Mouse (Mus musculus): ENCODE results near the gene Mea1. TPM values are rescaled to one million over a fixed set of nuclear protein-coding genes. Genes with fewer than 3 reads are reported as not detected.

Mea1 gene
- total and polyA plus RNA-seq, 2 experiments from 2014 or later = 124 to 280 TPM

- Histone ChIP-seq H3K4me3 (ENCODE audit: low read depth, low read length) (peak overlapping the region; percentile 75), H3K27ac (ENCODE audit: low read depth, low read length) (no peak overlapping the region), H3K4me2 (ENCODE audit: low read depth) (peak overlapping the region; percentile 89), H3K4me1 (ENCODE audit: insufficient read depth) (peaks cover 14% of the 10 kb centered on the region), H3K27me3 (ENCODE audit: insufficient read depth, low read length) (no peaks in the 10 kb centered on the region), H3K9ac (peak overlapping the region; percentile 59), H3K9me3 (ENCODE audit: low read length) (no peaks in the 10 kb centered on the region), H3K36me3 (ENCODE audit: insufficient read depth) (peaks cover 27% of the 10 kb centered on the region)
- no peak for TF ChIP-seq CTCF (IDR thresholded peaks at IDR 0.05; ENCODE audit: low read depth)
- DNase-seq (no peak), ATAC-seq (no peak)
- WGBS = 8% methylated on average over 10 of the region's 11 CpGs
Measured at GRCm38 (mm10) chr17:46644916-46645475, 33.6 kb upstream of the Mea1 start.

DNA sequence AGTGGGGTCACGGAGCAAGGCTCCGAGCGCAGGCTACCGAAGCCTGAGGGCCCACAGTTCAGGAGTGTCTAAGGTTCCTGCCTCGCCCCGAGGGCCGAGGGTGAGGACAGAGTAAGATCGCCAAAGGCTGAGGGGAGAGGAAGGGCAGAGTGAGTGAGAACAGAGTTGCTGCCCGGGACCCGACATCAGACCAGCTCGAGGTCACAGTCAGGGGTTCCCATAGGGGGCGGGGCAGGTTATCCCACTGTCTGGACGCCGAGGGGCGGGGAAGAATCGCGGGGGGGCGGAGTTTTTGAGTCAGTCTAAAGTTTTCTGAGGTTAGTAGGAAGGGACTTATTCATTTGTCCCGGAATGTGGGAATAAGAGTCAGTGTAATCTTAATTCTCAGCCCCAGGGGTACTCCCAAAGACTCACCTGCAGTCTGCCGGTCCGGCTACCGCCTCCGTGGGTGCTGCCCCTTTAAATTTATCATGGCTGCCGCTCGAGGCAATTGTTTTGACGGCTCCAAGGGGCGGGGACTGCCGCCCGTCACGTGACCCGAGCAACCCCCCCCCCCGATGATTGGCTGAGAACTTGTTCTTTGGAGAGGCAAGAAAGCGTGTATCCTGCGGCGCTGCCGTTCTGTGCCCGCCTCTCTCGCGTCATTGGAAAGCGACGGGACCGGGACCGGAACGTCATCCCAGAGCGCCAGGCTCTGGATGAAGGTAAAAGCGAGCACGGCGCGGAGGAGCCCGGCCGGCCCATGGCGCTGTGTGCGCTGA is 32.9 kb upstream of the Mea1 start, which contains the start of the genes Klc4 and Mrpl2:
Gene Klc4 (minus strand): TSS at position 462 of the 761 bp plus-strand sequence.
Gene Mrpl2 (plus strand): TSS at position 669 of the 761 bp plus-strand sequence.
- 3% methylated on average over 53 of the region's 53 CpGs for WGBS
- ATAC-seq (peak; percentile 76), DNase-seq (peak; percentile 99)
- peak within 1 kb of the TSS; percentile 94 for H3K4me2 ChIP-seq (ENCODE audit: low read depth)
- peaks cover 15% of the 10 kb centered on the region for H3K4me1 ChIP-seq (ENCODE audit: insufficient read depth)
- H3K4me3 ChIP-seq (ENCODE audit: low read depth, low read length) = peak within 1 kb of the TSS; percentile 75
- H3K27ac ChIP-seq (ENCODE audit: low read depth, low read length) = peak within 1 kb of the TSS; percentile 88
- H3K36me3 ChIP-seq (ENCODE audit: insufficient read depth) = peaks cover 19% of the 10 kb centered on the region
- no peaks in the 10 kb centered on the region for H3K9me3 ChIP-seq (ENCODE audit: low read length)
- peak within 1 kb of the TSS; percentile 83 for H3K9ac ChIP-seq
- peak; percentile 14; the same call in 1 of the 2 replicates for TF ChIP-seq CTCF (IDR thresholded peaks at IDR 0.05; ENCODE audit: low read depth)
- H3K27me3 ChIP-seq (ENCODE audit: insufficient read depth, low read length) = no peaks in the 10 kb centered on the region

- H3K4me1 ChIP-seq (ENCODE audit: insufficient read depth) = peaks cover 20% of the 10 kb centered on the region
- no peak for TF ChIP-seq CTCF (IDR thresholded peaks at IDR 0.05; ENCODE audit: low read depth)
- no peaks in the 10 kb centered on the region for H3K27me3 ChIP-seq (ENCODE audit: insufficient read depth, low read length)
- H3K27ac ChIP-seq (ENCODE audit: low read depth, low read length) = peak overlapping the region; percentile 88
- H3K36me3 ChIP-seq (ENCODE audit: insufficient read depth) = peaks cover 14% of the 10 kb centered on the region
- DNase-seq = no peak
- no peaks in the 10 kb centered on the region for H3K9me3 ChIP-seq (ENCODE audit: low read length)
- ATAC-seq = peak; percentile 21; the same call in 1 of the 2 replicates
- peak overlapping the region; percentile 75 for H3K4me3 ChIP-seq (ENCODE audit: low read depth, low read length)
- peak overlapping the region; percentile 94 for H3K4me2 ChIP-seq (ENCODE audit: low read depth)
- H3K9ac ChIP-seq = peak overlapping the region; percentile 83
- WGBS = 0% methylated on average over 19 of the region's 19 CpGs
Measured at GRCm38 (mm10) chr17:46646322-46646662, 32.3 kb upstream of the Mea1 start.

DNA sequence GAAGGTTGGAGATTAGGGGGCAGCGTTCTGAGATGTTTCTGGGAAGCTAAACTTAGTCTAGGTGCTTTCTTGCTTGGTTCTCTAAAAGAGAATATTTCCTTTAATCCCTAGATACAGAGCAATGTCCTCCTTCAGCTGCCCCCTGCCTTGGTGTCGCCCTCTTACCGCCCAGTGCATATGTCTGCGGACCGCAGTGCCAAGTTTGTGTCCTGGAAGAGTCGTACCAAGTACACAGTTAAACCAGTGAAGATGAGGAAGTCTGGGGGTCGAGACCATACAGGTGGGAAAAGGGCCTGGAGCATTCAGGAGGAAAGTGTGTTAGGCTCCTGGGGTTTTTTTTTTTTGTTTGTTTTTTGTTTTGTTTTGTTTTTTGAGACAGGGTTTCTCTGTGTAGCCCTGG is 31.3 kb upstream of the Mea1 start:
- Histone ChIP-seq H3K4me3 (ENCODE audit: low read depth, low read length) (no peak overlapping the region), H3K27ac (ENCODE audit: low read depth, low read length) (no peak overlapping the region), H3K36me3 (ENCODE audit: insufficient read depth) (peaks cover 6% of the 10 kb centered on the region), H3K4me2 (ENCODE audit: low read depth) (no peak overlapping the region), H3K4me1 (ENCODE audit: insufficient read depth) (peaks cover 29% of the 10 kb centered on the region), H3K27me3 (ENCODE audit: insufficient read depth, low read length) (no peaks in the 10 kb centered on the region), H3K9ac (0 out of 2 replicates have a peak overlapping the region, but pooled peaks have one; percentile 83), H3K9me3 (ENCODE audit: low read length) (no peaks in the 10 kb centered on the region)
- DNase-seq = no peak
- WGBS = 91% methylated on average over 7 of the region's 7 CpGs
- no peak for TF ChIP-seq CTCF (IDR thresholded peaks at IDR 0.05; ENCODE audit: low read depth)
- ATAC-seq = no peak

DNA sequence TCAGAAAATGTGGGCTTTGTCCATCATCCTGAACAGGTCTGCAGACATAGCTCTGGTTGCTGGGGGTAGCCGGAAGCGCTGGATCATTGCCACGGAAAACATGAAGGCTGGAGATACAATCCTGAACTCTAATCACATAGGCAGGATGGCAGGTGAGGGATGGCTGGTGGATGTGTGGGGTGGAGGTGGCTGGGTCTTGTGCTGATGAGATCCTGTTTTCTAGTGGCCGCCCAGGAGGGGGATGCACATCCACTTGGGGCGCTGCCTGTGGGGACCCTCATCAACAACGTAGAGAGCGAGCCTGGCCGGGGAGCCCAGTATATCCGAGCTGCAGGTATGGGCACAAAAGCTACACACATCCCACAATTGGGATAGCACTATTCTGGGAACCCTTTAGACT is 30.2 kb upstream of the Mea1 start:
- peaks cover 13% of the 10 kb centered on the region for H3K36me3 ChIP-seq (ENCODE audit: insufficient read depth)
- no peak for ATAC-seq
- H3K4me2 ChIP-seq (ENCODE audit: low read depth) = no peak overlapping the region
- TF ChIP-seq CTCF (IDR thresholded peaks at IDR 0.05; ENCODE audit: low read depth) = no peak
- no peak overlapping the region for H3K27ac ChIP-seq (ENCODE audit: low read depth, low read length)
- no peaks in the 10 kb centered on the region for H3K9me3 ChIP-seq (ENCODE audit: low read length)
- DNase-seq = no peak
- 91% methylated on average over 9 of the region's 9 CpGs for WGBS
- H3K27me3 ChIP-seq (ENCODE audit: insufficient read depth, low read length) = no peaks in the 10 kb centered on the region
- H3K4me3 ChIP-seq (ENCODE audit: low read depth, low read length) = no peak overlapping the region
- H3K9ac ChIP-seq = no peak overlapping the region
- peaks cover 29% of the 10 kb centered on the region for H3K4me1 ChIP-seq (ENCODE audit: insufficient read depth)

DNA sequence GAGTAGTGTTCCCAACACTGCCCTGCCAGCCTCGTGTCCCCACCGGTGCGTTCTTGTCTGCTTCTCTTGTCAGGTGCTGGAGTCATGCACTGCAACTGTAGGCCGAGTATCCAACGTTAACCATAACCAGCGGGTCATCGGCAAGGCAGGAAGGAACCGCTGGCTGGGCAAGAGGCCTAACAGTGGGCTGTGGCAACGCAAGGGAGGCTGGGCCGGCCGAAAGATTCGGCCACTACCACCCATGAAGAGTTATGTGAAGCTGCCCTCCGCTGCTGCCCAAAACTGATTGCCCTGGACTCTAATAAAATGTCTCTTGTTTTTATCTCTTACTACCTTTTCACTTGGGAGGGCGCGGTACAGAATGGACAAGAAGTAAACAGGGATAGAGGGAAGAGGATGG is 28.8 kb upstream of the Mea1 start:
- peak overlapping the region; percentile 95 for H3K9ac ChIP-seq
- H3K9me3 ChIP-seq (ENCODE audit: low read length) = no peaks in the 10 kb centered on the region
- peak overlapping the region; percentile 92 for H3K27ac ChIP-seq (ENCODE audit: low read depth, low read length)
- ATAC-seq = no peak
- WGBS = 33% methylated on average over 15 of the region's 15 CpGs
- peak overlapping the region; percentile 88 for H3K4me2 ChIP-seq (ENCODE audit: low read depth)
- H3K4me3 ChIP-seq (ENCODE audit: low read depth, low read length) = peak overlapping the region; percentile 64
- peaks cover 26% of the 10 kb centered on the region for H3K4me1 ChIP-seq (ENCODE audit: insufficient read depth)
- no peaks in the 10 kb centered on the region for H3K27me3 ChIP-seq (ENCODE audit: insufficient read depth, low read length)
- peaks cover 20% of the 10 kb centered on the region for H3K36me3 ChIP-seq (ENCODE audit: insufficient read depth)
- no peak for TF ChIP-seq CTCF (IDR thresholded peaks at IDR 0.05; ENCODE audit: low read depth)
- DNase-seq = no peak
